Mouse (Mus musculus) CH12.LX (cell line): ENCODE data around the gene Srbd1.

ENCODE experiments used
- BHLHE40 ChIP-seq: IDR thresholded peaks from 2 replicates; pipeline ENCODE4 v1.6.1; 2011; ENCODE audit warnings: mild to moderate bottlenecking, low read depth, low read length, improper control_type of control experiment
- CHD1 ChIP-seq: IDR thresholded peaks from 2 replicates; pipeline ENCODE4 v1.6.1; 2012; ENCODE audit warnings: low read depth, low read length, improper control_type of control experiment, inconsistent platforms
- CTCF ChIP-seq, 2 experiments: IDR thresholded peaks in 1 of 2; conservative IDR thresholded peaks in 1 of 2; 2 replicates each; pipeline ENCODE4 v1.5.1; 2011 to 2012; ENCODE audit warnings: low read depth in 2 of 2, low read length in 2 of 2, improper control_type of control experiment in 1 of 2, inconsistent platforms in 1 of 2, mild to moderate bottlenecking in 1 of 2, moderate library complexity in 1 of 2
- ELF1 ChIP-seq: IDR thresholded peaks from 2 replicates; pipeline ENCODE4 v1.6.1; 2014; ENCODE audit warnings: low read depth, mild to moderate bottlenecking, inconsistent platforms, low read length, improper control_type of control experiment
- JUN ChIP-seq: IDR thresholded peaks from 2 replicates; pipeline ENCODE4 v1.6.1; 2011; ENCODE audit warnings: low read depth, mild to moderate bottlenecking, low read length, improper control_type of control experiment, moderate library complexity; ENCODE audit not compliant: insufficient read depth
- POLR2AphosphoS2 ChIP-seq: IDR thresholded peaks from 2 replicates; pipeline ENCODE4 v1.6.1; 2011; ENCODE audit warnings: low read depth, low read length, improper control_type of control experiment
- SIN3A ChIP-seq: IDR thresholded peaks from 2 replicates; pipeline ENCODE4 v1.6.1; 2012; ENCODE audit warnings: low read length, improper control_type of control experiment, inconsistent platforms
- SMC3 ChIP-seq: IDR thresholded peaks from 2 replicates; pipeline ENCODE4 v1.6.1; 2011; ENCODE audit warnings: low read depth, low read length, improper control_type of control experiment

- TF ChIP-seq JUN (no peak), CTCF (conservative IDR thresholded peaks at IDR 0.05 in 1 of 2, IDR thresholded peaks at IDR 0.05 in 1 of 2; ENCODE audit: low read depth in 2 of 2, low read length in 2 of 2) (no peak), SIN3A (no peak), CHD1 (no peak), POLR2AphosphoS2 (no peak), SMC3 (no peak), ELF1 (no peak), BHLHE40 (no peak)
Measured at GRCm38 (mm10) chr17:86078060-86078459, 66.9 kb downstream of the Srbd1 start.
